Mouse (Mus musculus) T-helper 17 cell (primary cell): ENCODE results near the gene Borcs5.

Experiments used
- in situ Hi-C, 2 experiments: fragments of 300-600 bp; cut with MboI, MseI; formaldehyde crosslinking; loops; 1 replicate in 1 of 2; 2 replicates in 1 of 2; pipeline ENCODE4 v1.15.1; 2025; ENCODE audit warnings: high pct_unique_total_duplicates in 2 of 2

The Borcs5 gene

DNA sequence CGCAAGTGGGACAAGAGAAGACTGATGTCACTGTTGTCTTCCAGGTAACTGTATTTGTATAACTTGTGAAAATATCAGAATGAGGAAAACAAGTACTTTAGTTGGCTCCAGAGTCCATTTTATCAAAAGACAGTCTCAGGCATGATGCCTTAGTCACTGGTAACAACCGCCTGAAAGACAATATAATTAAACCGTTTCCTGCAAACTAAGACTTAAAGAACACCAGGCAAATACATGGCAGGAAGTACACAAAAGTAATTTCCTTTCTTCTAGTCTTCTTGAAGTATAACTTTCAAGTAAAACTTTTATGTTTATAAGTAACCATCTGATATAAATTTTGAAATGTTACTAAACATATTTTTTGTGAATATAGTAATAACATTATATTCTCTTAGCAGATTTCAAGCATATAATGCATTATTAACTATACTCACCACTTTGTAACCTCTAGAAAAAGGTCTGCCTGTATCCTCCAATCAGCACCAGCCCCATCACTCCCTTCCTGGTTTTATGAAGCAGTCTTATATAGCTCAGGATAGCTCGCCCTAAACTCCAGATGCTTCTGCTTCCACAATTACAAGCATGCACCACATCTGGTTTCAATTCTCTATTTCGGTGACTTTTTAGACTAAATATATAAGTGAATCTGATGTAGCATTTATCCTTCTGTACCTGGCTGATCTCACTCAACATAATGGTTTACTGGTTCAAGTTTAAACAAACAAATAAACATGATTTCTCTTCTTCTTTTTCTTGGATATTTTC is 112.8 kb downstream of the Borcs5 start:
- in situ Hi-C loops, result no loop called here

DNA sequence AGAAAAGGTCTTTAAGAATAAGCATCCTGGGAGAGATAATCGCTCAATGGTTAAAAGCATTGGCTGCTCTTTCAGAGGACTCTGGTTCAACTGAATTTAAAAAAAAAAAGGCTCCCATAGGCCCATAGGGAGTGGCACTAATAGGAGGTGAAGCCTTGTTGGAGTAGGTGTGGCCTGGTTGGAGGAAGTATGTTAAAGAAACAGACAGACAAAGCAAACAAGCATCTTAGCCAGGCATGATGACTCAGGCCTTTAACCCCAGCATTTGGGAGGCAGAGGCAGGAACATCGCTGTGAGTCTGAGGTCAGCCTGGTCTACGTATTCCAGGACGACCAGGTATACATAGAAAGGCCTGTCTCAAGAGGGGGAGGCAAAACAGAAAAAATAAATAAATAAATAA is 114.1 kb downstream of the Borcs5 start:
- in situ Hi-C loops, result no loop called here

DNA sequence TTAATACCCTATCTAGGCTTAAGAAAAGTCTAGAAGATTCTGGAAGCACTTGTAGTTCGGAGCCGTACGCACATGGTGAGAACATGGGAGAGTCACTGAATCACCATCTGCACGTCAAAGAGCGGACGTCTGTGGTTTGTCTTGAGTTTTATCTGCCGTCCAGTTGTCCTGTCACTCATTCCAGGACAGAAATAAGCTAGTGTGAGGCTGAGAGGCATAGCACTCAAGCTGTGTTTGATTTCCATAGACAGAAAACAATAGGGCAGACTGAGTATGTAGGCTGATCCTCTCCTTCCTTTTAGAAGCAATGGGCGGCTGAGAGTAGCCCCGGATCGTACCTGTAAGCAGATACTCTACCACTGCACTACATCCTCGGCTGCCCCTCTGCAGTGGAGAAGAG is 114.5 kb downstream of the Borcs5 start:
- in situ Hi-C loops, result no loop called here

DNA sequence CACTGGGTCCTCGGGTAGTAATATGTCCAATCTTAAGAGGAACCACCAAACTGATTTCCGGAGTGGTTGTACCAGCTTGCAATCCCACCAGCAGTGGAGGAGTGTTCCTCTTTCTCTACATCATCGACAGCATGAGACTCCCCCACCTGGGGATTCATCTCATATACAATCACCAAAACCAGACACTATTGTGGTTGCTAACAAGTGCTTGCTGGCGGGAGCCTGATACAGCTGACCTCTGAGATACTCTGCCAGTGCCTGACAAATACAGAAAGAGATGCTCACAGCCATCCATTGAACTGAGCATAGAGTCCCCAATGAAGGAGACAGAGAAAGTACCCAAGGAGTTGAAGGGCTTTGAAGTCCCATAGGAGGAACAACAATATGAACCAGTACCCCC is 116.7 kb downstream of the Borcs5 start:
- in situ Hi-C loops, result no loop called here
